Mouse (Mus musculus): Measurements from ENCODE around the gene Ckmt2. TPM values are rescaled to one million over a fixed set of nuclear protein-coding genes. Genes with fewer than 3 reads are reported as not detected.

Gene Ckmt2
- 0.17 and 0.19 TPM in 2 replicates for polyA plus RNA-seq (2015; fragmentation: Nextera tagmentation; extraction: Ambion mirVana)

- H3K9me3 ChIP-seq: no peaks in the 10 kb centered on the region
- no peaks in the 10 kb centered on the region for H3K4me1 ChIP-seq (replicated peaks)
- H3K4me2 ChIP-seq: no peak within 1 kb of the TSS
- no peaks in the 10 kb centered on the region for H3K36me3 ChIP-seq
- no peak within 1 kb of the TSS for H3K9ac ChIP-seq
- WGBS: 77% methylated on average over 5 of the region's 5 CpGs
- H3K4me3 ChIP-seq: no peak within 1 kb of the TSS
- H3K27me3 ChIP-seq: no peaks in the 10 kb centered on the region
- H3K27ac ChIP-seq (replicated peaks): no peak within 1 kb of the TSS
- ATAC-seq (ENCODE audit: low read depth): no peak
These were observed at the start of gene Ckmt2 for GRCm38 (mm10) chr13:91876741-91877349. Gene Ckmt2, minus strand, starts transcription at chr13:91876885.

- no peaks in the 10 kb centered on the region for H3K27me3 ChIP-seq
- no peak overlapping the region for H3K4me3 ChIP-seq
- ATAC-seq (ENCODE audit: low read depth): no peak
- 81% methylated on average over 3 of the region's 3 CpGs for WGBS
- no peaks in the 10 kb centered on the region for H3K36me3 ChIP-seq
- H3K9ac ChIP-seq: no peak overlapping the region
- H3K27ac ChIP-seq (replicated peaks): no peak overlapping the region
- H3K4me2 ChIP-seq: no peak overlapping the region
- peaks cover 4% of the 10 kb centered on the region; the same call in 1 of the 2 replicates for H3K4me1 ChIP-seq (replicated peaks)
- no peaks in the 10 kb centered on the region for H3K9me3 ChIP-seq
These were observed 44.3 kb upstream of the Ckmt2 start for GRCm38 (mm10) chr13:91921010-91921409.

- H3K27me3 ChIP-seq: no peaks in the 10 kb centered on the region
- ATAC-seq (ENCODE audit: low read depth): no peak
- H3K4me2 ChIP-seq: no peak overlapping the region
- no peak overlapping the region for H3K9ac ChIP-seq
- H3K4me3 ChIP-seq: no peak overlapping the region
- H3K9me3 ChIP-seq: no peaks in the 10 kb centered on the region
- H3K27ac ChIP-seq (replicated peaks): no peak overlapping the region
- H3K4me1 ChIP-seq (replicated peaks): peaks cover 16% of the 10 kb centered on the region
- no peaks in the 10 kb centered on the region for H3K36me3 ChIP-seq
- WGBS: 90% methylated on average over 5 of the region's 5 CpGs
These were observed 42.1 kb upstream of the Ckmt2 start for GRCm38 (mm10) chr13:91918764-91919163.

DNA sequence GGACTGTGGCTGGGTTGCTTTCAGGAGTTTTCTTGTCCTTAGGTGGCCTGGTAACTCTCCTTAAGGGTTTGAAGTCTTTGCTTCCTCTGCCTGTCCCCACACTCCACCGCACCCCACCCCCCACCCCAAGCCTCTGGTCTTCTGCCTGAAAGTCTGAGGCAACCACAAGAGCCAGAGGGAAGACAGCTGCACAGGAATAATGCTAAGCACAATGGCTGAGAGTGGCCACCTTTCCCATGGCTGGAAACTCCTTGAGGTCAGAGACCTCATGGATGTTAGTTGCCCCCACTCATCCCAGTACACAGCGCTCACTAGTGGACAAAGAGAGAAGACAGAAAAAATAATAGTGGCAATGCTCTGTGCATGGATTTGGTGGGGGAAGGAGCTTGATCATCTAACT lies 41.1 kb upstream of the Ckmt2 start:
- no peak overlapping the region for H3K4me3 ChIP-seq
- 80% methylated on average over 2 of the region's 2 CpGs for WGBS
- no peak overlapping the region for H3K9ac ChIP-seq
- ATAC-seq (ENCODE audit: low read depth): no peak
- peaks cover 16% of the 10 kb centered on the region for H3K4me1 ChIP-seq (replicated peaks)
- H3K36me3 ChIP-seq: no peaks in the 10 kb centered on the region
- H3K9me3 ChIP-seq: no peaks in the 10 kb centered on the region
- H3K27me3 ChIP-seq: no peaks in the 10 kb centered on the region
- H3K27ac ChIP-seq (replicated peaks): no peak overlapping the region
- H3K4me2 ChIP-seq: no peak overlapping the region

DNA sequence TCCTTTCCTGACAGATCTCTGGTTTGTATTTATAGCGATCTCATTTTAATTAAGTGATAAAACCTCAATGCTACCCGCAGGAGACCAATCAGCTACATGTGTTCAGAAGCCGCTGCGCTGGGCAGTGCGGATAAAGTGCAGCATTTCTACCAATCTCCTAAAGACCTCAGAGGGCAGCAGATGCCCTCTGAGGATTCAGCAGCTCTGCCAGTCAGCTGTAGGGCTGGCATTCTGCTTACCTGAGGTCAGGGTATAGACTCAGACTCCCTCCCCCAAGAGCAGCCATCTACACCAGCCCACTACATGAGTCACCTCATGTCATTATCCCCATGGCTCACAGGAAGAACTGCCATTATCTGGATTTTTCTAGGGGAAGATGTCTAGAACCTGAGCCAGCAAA lies 39.6 kb upstream of the Ckmt2 start:
- WGBS: 78% methylated on average over 5 of the region's 5 CpGs
- peak; percentile 61; the same call in 1 of the 2 replicates for ATAC-seq (ENCODE audit: low read depth)

DNA sequence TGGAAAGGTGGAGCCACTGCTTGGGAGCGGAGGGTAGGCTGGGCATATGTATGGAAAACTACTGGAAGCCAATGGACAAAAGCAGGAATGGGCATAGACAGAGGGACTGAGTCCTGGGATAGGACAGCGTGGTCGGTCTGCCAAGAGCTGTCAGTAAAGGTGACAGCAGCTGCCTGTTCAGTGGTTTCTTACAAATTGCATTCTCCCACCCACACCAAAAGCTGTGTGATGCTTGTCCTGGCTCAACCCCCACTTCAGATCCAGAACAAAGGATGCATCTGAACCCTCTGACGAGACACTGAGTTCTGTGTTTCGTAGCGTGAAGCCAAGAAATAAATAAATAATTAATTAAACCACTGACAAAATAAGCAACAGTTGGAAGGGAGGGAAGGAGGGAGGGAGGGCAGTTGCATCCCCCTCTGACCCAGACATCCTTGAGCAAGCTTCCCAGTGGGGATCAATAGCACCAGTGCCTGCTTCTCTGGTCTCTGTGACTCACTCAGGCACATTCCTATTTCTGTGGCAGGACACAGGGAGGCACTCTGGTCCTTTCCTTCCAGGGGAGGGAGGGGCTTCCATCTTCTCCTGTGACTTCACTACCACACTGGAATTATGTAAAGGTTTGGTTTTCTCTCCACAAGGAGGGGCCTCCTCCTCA lies 39.0 kb upstream of the Ckmt2 start:
- Histone ChIP-seq H3K9me3 (no peaks in the 10 kb centered on the region), H3K4me1 (replicated peaks) (peaks cover 16% of the 10 kb centered on the region), H3K36me3 (no peaks in the 10 kb centered on the region), H3K4me2 (peak overlapping the region; percentile 4; the same call in 1 of the 2 replicates), H3K27ac (replicated peaks) (no peak overlapping the region), H3K4me3 (no peak overlapping the region), H3K9ac (no peak overlapping the region), H3K27me3 (no peaks in the 10 kb centered on the region)
- 62% methylated on average over 6 of the region's 6 CpGs for WGBS
- peak; percentile 75 for ATAC-seq (ENCODE audit: low read depth)

More for the DNA sequence above, 39.6 kb upstream of the Ckmt2 start:
- Histone ChIP-seq H3K9me3 (no peaks in the 10 kb centered on the region), H3K36me3 (no peaks in the 10 kb centered on the region), H3K4me3 (no peak overlapping the region), H3K4me1 (replicated peaks) (peaks cover 16% of the 10 kb centered on the region), H3K9ac (no peak overlapping the region), H3K27ac (replicated peaks) (no peak overlapping the region), H3K27me3 (no peaks in the 10 kb centered on the region), H3K4me2 (no peak overlapping the region)

- no peak overlapping the region for H3K27ac ChIP-seq (replicated peaks)
- peaks cover 16% of the 10 kb centered on the region for H3K4me1 ChIP-seq (replicated peaks)
- H3K9me3 ChIP-seq: no peaks in the 10 kb centered on the region
- no peak overlapping the region for H3K9ac ChIP-seq
- H3K4me2 ChIP-seq: peak overlapping the region; percentile 4; the same call in 1 of the 2 replicates
- 9% methylated on average over 4 of the region's 4 CpGs for WGBS
- H3K36me3 ChIP-seq: no peaks in the 10 kb centered on the region
- no peak overlapping the region for H3K4me3 ChIP-seq
- no peaks in the 10 kb centered on the region for H3K27me3 ChIP-seq
- no peak for ATAC-seq (ENCODE audit: low read depth)
These were observed 38.5 kb upstream of the Ckmt2 start for GRCm38 (mm10) chr13:91915192-91915581.

- H3K9ac ChIP-seq: no peak overlapping the region
- H3K36me3 ChIP-seq: no peaks in the 10 kb centered on the region
These were observed 35.0 kb upstream of the Ckmt2 start for GRCm38 (mm10) chr13:91911652-91912051.

DNA sequence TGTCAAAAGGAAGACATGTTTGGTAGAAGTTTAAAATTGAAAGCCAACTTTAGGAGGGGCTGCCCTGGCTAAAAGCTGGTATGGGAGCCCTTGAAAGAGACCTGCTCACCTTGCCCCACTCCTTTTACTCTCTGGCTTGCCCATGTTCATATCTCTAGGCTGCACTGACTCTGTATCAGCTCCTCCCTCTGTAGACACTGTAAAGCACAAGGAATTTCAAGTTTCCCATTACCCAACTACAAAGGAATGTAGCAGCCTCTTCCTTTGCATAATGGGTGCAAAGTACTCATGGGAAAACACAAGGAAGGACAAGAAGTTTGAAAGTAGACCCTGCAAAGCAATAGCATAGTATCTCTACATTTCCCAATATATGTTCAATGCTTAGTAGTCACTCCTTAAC lies 34.5 kb upstream of the Ckmt2 start:
- Histone ChIP-seq H3K36me3 (no peaks in the 10 kb centered on the region), H3K9ac (no peak overlapping the region), H3K4me1 (replicated peaks) (peaks cover 14% of the 10 kb centered on the region), H3K9me3 (no peaks in the 10 kb centered on the region), H3K4me2 (no peak overlapping the region), H3K27me3 (no peaks in the 10 kb centered on the region), H3K27ac (replicated peaks) (no peak overlapping the region), H3K4me3 (no peak overlapping the region)
- no peak for ATAC-seq (ENCODE audit: low read depth)

More at GRCm38 (mm10) chr13:91911652-91912051, 35.0 kb upstream of the Ckmt2 start:
- H3K9me3 ChIP-seq: no peaks in the 10 kb centered on the region
- no peak overlapping the region for H3K4me2 ChIP-seq
- H3K4me3 ChIP-seq: no peak overlapping the region
- no peak overlapping the region for H3K27ac ChIP-seq (replicated peaks)
- no peak for ATAC-seq (ENCODE audit: low read depth)
- peaks cover 16% of the 10 kb centered on the region for H3K4me1 ChIP-seq (replicated peaks)
- H3K27me3 ChIP-seq: no peaks in the 10 kb centered on the region

- ATAC-seq (ENCODE audit: low read depth): peak; percentile 90
- WGBS: 41% methylated on average over 10 of the region's 10 CpGs
These were observed 31.7 kb upstream of the Ckmt2 start for GRCm38 (mm10) chr13:91908202-91908980.

DNA sequence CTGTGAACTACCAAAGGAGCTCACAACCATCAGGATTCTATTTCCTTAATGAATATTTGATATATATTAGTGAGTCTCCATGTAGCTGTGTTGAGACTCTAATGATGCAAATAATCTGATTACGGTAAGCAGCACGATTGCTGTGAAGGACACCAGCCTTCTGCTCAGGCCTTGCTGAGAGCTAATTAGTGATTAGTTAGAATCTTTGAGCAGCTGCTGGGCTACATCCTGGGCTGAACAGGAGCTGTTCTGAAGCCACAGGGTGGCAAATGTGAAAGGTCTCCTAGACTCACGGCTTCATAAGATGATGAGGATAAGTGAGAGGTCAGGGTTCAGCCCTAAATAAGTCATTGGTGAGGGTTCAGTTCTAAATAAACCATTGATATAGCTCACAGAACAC lies 29.7 kb upstream of the Ckmt2 start:
- ATAC-seq (ENCODE audit: low read depth): no peak
- H3K4me1 ChIP-seq (replicated peaks): no peaks in the 10 kb centered on the region
- H3K4me3 ChIP-seq: no peak overlapping the region
- H3K27me3 ChIP-seq: no peaks in the 10 kb centered on the region
- H3K27ac ChIP-seq (replicated peaks): no peak overlapping the region
- H3K4me2 ChIP-seq: no peak overlapping the region
- H3K36me3 ChIP-seq: no peaks in the 10 kb centered on the region
- no peaks in the 10 kb centered on the region for H3K9me3 ChIP-seq
- no peak overlapping the region for H3K9ac ChIP-seq
- 61% methylated on average over 3 of the region's 3 CpGs for WGBS

More at GRCm38 (mm10) chr13:91908202-91908980, 31.7 kb upstream of the Ckmt2 start:
- Histone ChIP-seq H3K9ac (no peak overlapping the region), H3K36me3 (no peaks in the 10 kb centered on the region), H3K27ac (replicated peaks) (no peak overlapping the region), H3K9me3 (no peaks in the 10 kb centered on the region), H3K4me1 (replicated peaks) (no peaks in the 10 kb centered on the region), H3K4me2 (no peak overlapping the region), H3K27me3 (no peaks in the 10 kb centered on the region), H3K4me3 (no peak overlapping the region)

DNA sequence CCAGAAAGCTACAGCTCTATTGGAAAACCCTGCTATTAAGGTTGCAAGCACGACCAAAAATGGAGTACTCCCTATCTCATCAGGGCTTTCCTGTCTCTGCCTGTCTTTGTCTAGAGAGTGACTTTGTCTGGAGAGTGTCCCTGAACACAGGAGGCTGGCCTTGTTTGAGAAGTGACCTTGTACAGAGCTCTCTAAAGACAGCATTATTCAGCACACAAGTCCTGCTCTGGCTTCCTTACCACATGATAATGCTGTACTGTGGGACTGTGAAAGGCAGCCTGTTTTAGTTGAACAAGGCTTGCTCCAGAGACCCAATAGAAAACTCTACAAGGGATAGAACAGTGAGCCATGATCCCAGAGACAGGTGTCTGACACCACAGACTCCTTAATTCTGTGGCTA lies 19.8 kb upstream of the Ckmt2 start:
- no peak for ATAC-seq (ENCODE audit: low read depth)
- Histone ChIP-seq H3K4me1 (replicated peaks) (no peaks in the 10 kb centered on the region), H3K4me3 (no peak overlapping the region), H3K27me3 (no peaks in the 10 kb centered on the region), H3K4me2 (no peak overlapping the region), H3K27ac (replicated peaks) (no peak overlapping the region), H3K9ac (no peak overlapping the region), H3K36me3 (no peaks in the 10 kb centered on the region), H3K9me3 (peaks cover 6% of the 10 kb centered on the region; the same call in 1 of the 2 replicates)
- WGBS: 68% methylated on average over 1 of the region's 1 CpGs
